Comparison of ENCODE assay signal across 17 mouse cellular contexts in genomic region chr1:35715931-35716330, GRCm38 (mm10).
A peak's percentile ranks its signal among the peaks of the same experiment; 100 is the strongest.
DNase-seq lines count a peak whose midpoint lies in the region; ATAC-seq and TF ChIP-seq lines count a peak whose summit lies in the region.
"Had no signal": no experiment of that assay in that cellular context is flagged by ENCODE, and none has a peak within 500 bp of the region (broad histone marks: within the 10 kb centered on the region; RNA-seq: fewer than 3 reads in every experiment).

No protein-coding gene starts in this region.

- 64% methylated on average over 6 of the region's 6 CpGs for WGBS in kidney, adult 2 months
- WGBS in stomach, postnatal 0 days = 59% methylated on average over 6 of the region's 6 CpGs

- no peaks in the 10 kb centered on the region for H3K9me3 ChIP-seq in stomach, postnatal 0 days (ENCODE audit: control insufficient read depth, low read length)
- H3K9me3 ChIP-seq: midbrain, embryonic 15.5 days had no signal

- TF ChIP-seq CTCF in kidney, adult 2 months (conservative IDR thresholded peaks at IDR 0.05; ENCODE audit: insufficient read depth, insufficient read length, low read depth, low read length) = 0 out of 2 replicates have a peak, but pooled peaks have one; percentile 1
- peak; percentile 50 for TF ChIP-seq CTCF in stomach, postnatal 0 days (IDR thresholded peaks at IDR 0.05; ENCODE audit: low read depth)

- no peak for DNase-seq in kidney, adult 2 months
- no peak for DNase-seq in kidney, adult 8-10 months
- DNase-seq in thymus, postnatal 14 days = peak; percentile 12
- no peak for DNase-seq in thymus, postnatal 36 days
- DNase-seq in R1 (ENCODE audit: low read depth, low spot score) (peak; percentile 53), MN1 (ENCODE audit: low spot score) (no peak)
- DNase-seq in stomach, postnatal 0 days (ENCODE audit: low spot score) = no peak
- no peak for DNase-seq in neural tube, embryonic 10.5 days (ENCODE audit: extremely low spot score, low spot score)
- DNase-seq: cerebellum, adult 9-10 months; gastrocnemius, postnatal 25 days; heart, postnatal 14 days; lung, postnatal 10 days; right cerebral cortex, postnatal 25 days had no signal

- H3K27ac ChIP-seq in kidney, adult 2 months (ENCODE audit: insufficient read depth, low read depth, low read length) = no peak overlapping the region
- no peak overlapping the region for H3K27ac ChIP-seq in stomach, postnatal 0 days (replicated peaks)
- H3K27ac ChIP-seq: embryonic facial prominence, embryonic 12.5 days; forebrain, embryonic 12.5 days; midbrain, embryonic 15.5 days had no signal

- no peaks in the 10 kb centered on the region for H3K4me1 ChIP-seq in kidney, adult 2 months (ENCODE audit: control insufficient read depth, insufficient read depth, low read length)
- H3K4me1 ChIP-seq in stomach, postnatal 0 days (replicated peaks; ENCODE audit: control insufficient read depth, insufficient read depth) = no peaks in the 10 kb centered on the region
- H3K4me1 ChIP-seq: embryonic facial prominence, embryonic 12.5 days; forebrain, embryonic 12.5 days; midbrain, embryonic 15.5 days had no signal

- no peak overlapping the region for H3K9ac ChIP-seq in stomach, postnatal 0 days (ENCODE audit: low read length)
- H3K9ac ChIP-seq: embryonic facial prominence, embryonic 12.5 days; forebrain, embryonic 12.5 days; midbrain, embryonic 15.5 days had no signal

- TF ChIP-seq POLR2A in kidney, adult 2 months (IDR thresholded peaks at IDR 0.05; ENCODE audit: low read depth, low read length) = no peak

- TF ChIP-seq EP300 in stomach, postnatal 0 days (optimal IDR thresholded peaks at IDR 0.05) = no peak

- no peaks in the 10 kb centered on the region for H3K27me3 ChIP-seq in kidney, adult 2 months (replicated peaks; ENCODE audit: control insufficient read depth, insufficient read depth, low read length)
- H3K27me3 ChIP-seq in stomach, postnatal 0 days (ENCODE audit: control insufficient read depth, insufficient read depth, low read length) = no peaks in the 10 kb centered on the region
- H3K27me3 ChIP-seq: embryonic facial prominence, embryonic 12.5 days; forebrain, embryonic 12.5 days; midbrain, embryonic 15.5 days had no signal

- H3K36me3 ChIP-seq in kidney, adult 2 months (ENCODE audit: control insufficient read depth, insufficient read depth, low read length) = no peaks in the 10 kb centered on the region
- no peaks in the 10 kb centered on the region for H3K36me3 ChIP-seq in stomach, postnatal 0 days (ENCODE audit: control insufficient read depth, insufficient read depth, low read length)
- H3K36me3 ChIP-seq: embryonic facial prominence, embryonic 12.5 days; forebrain, embryonic 12.5 days; midbrain, embryonic 15.5 days had no signal

- H3K4me3 ChIP-seq in kidney, adult 2 months (ENCODE audit: insufficient read depth, low read depth, low read length) = no peak overlapping the region
- H3K4me3 ChIP-seq in stomach, postnatal 0 days (ENCODE audit: low read depth, low read length) = no peak overlapping the region
- H3K4me3 ChIP-seq: embryonic facial prominence, embryonic 12.5 days; forebrain, embryonic 12.5 days; midbrain, embryonic 15.5 days had no signal

- no peak for ATAC-seq in stomach, postnatal 0 days (ENCODE audit: low FRiP score, low TSS enrichment)
- ATAC-seq: inflammation-experienced regulatory T-cells, adult 6 months; midbrain, embryonic 15.5 days had no signal

- H3K4me2 ChIP-seq in stomach, postnatal 0 days (replicated peaks; ENCODE audit: low read depth) = no peak overlapping the region
- H3K4me2 ChIP-seq: embryonic facial prominence, embryonic 12.5 days; forebrain, embryonic 12.5 days; midbrain, embryonic 15.5 days had no signal

Comparison
In these comparisons a context has a peak if more than half of its experiments do, and no peak if none do; other contexts are left out.
1. DNase-seq: peak in thymus, postnatal 14 days (single experiment) and R1 (single experiment); none in kidney, adult 2 months (single experiment), kidney, adult 8-10 months (0 of 2), thymus, postnatal 36 days (0 of 2), stomach, postnatal 0 days (single experiment), MN1 (single experiment) and neural tube, embryonic 10.5 days (single experiment).